Mouse (Mus musculus): ENCODE results near the gene Hesx1. TPM values are rescaled to one million over a fixed set of nuclear protein-coding genes. Genes with fewer than 3 reads are reported as not detected.

The Hesx1 gene
- polyA plus RNA-seq, 1 experiment from 2014 or later: 1.3 TPM

- Histone ChIP-seq H3K4me3 (no peak overlapping the region), H3K27ac (no peak overlapping the region), H3K36me3 (replicated peaks) (no peaks in the 10 kb centered on the region), H3K27me3 (ENCODE audit: poor library complexity, severe bottlenecking) (peaks cover 7% of the 10 kb centered on the region), H3K9me3 (peaks cover 12% of the 10 kb centered on the region), H3K4me1 (peaks cover 14% of the 10 kb centered on the region)
- no peak for DNase-seq (ENCODE audit: extremely low spot score, low spot score)
- 74% methylated on average over 5 of the region's 5 CpGs for WGBS
Measured at GRCm38 (mm10) chr14:26981494-26982149, 12.6 kb upstream of the Hesx1 start.

GRCm38 (mm10) chr14:26982150-26982530, 12.1 kb upstream of the Hesx1 start:
- 80% methylated on average over 5 of the region's 5 CpGs for WGBS
- H3K27me3 ChIP-seq (ENCODE audit: poor library complexity, severe bottlenecking): peaks cover 2% of the 10 kb centered on the region; the same call in 1 of the 2 replicates
- DNase-seq (ENCODE audit: extremely low spot score, low spot score): no peak

GRCm38 (mm10) chr14:26988694-26989093, 5.5 kb upstream of the Hesx1 start:
- Histone ChIP-seq H3K4me1 (peaks cover 7% of the 10 kb centered on the region), H3K27ac (no peak overlapping the region), H3K9me3 (no peaks in the 10 kb centered on the region), H3K4me3 (no peak overlapping the region), H3K27me3 (ENCODE audit: poor library complexity, severe bottlenecking) (peaks cover 14% of the 10 kb centered on the region), H3K36me3 (replicated peaks) (no peaks in the 10 kb centered on the region)
- 86% methylated on average over 2 of the region's 2 CpGs for WGBS
- DNase-seq (ENCODE audit: extremely low spot score, low spot score): no peak

More at GRCm38 (mm10) chr14:26982150-26982530, 12.1 kb upstream of the Hesx1 start:
- Histone ChIP-seq H3K27ac (no peak overlapping the region), H3K4me3 (no peak overlapping the region), H3K4me1 (peaks cover 10% of the 10 kb centered on the region), H3K9me3 (peaks cover 12% of the 10 kb centered on the region), H3K36me3 (replicated peaks) (no peaks in the 10 kb centered on the region)

- WGBS: 69% methylated on average over 18 of the region's 18 CpGs
Measured at GRCm38 (mm10) chr14:26991622-26992021, 2.6 kb upstream of the Hesx1 start.

DNA sequence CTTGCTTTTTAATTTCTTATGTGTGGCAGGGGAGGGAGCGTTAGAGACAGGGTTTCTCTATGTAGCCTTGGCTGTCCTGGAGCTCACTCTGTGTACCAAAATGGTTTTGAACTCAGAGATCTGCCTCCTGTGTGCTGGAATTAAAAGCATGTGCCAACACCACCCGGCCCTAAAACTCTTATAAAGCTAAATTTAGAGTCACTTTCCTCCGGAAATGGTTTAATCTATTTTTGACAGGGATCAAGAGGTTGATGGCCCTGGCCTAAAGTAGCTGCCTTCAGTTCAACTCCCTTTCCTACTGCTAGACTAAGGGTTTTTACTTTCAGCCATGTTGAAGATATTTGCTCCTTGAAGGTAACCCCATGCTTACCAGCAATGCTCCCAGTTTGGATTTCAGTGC, 789 bp upstream of the Hesx1 start:
- Histone ChIP-seq H3K27me3 (ENCODE audit: poor library complexity, severe bottlenecking) (peaks cover 44% of the 10 kb centered on the region), H3K4me1 (peaks cover 17% of the 10 kb centered on the region), H3K9me3 (no peaks in the 10 kb centered on the region), H3K27ac (0 out of 2 replicates have a peak overlapping the region, but pooled peaks have one; percentile 11), H3K36me3 (replicated peaks) (no peaks in the 10 kb centered on the region), H3K4me3 (no peak overlapping the region)
- DNase-seq (ENCODE audit: extremely low spot score, low spot score): no peak
- 69% methylated on average over 3 of the region's 3 CpGs for WGBS

More at GRCm38 (mm10) chr14:26991622-26992021, 2.6 kb upstream of the Hesx1 start:
- Histone ChIP-seq H3K27me3 (ENCODE audit: poor library complexity, severe bottlenecking) (peaks cover 29% of the 10 kb centered on the region), H3K9me3 (no peaks in the 10 kb centered on the region), H3K4me3 (no peak overlapping the region), H3K27ac (no peak overlapping the region), H3K36me3 (replicated peaks) (no peaks in the 10 kb centered on the region), H3K4me1 (peaks cover 17% of the 10 kb centered on the region)
- DNase-seq (ENCODE audit: extremely low spot score, low spot score): no peak

DNA sequence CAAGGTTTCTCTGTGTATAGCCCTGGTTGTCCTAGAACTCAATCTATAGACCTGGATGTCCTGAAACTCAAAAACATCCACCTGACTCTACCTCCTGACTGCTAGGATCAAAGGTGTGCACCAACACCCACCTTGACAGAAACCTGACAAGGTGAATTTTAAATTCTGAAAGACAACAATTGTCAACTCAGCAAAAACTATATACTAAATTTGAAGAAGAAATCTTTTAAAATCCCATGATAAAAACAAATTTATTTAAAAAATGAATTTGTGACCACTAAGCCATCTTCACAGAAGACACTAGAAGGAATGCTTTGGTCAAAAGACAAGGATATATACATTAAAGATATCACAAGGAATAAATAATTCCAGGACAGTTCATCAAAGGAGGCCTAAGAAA, 2.0 kb downstream of the Hesx1 start:
- Histone ChIP-seq H3K27me3 (ENCODE audit: poor library complexity, severe bottlenecking) (peaks cover 72% of the 10 kb centered on the region), H3K4me1 (peaks cover 26% of the 10 kb centered on the region), H3K36me3 (replicated peaks) (no peaks in the 10 kb centered on the region), H3K9me3 (no peaks in the 10 kb centered on the region), H3K27ac (no peak overlapping the region), H3K4me3 (no peak overlapping the region)
- no peak for DNase-seq (ENCODE audit: extremely low spot score, low spot score)

- DNase-seq (ENCODE audit: extremely low spot score, low spot score): no peak
- 2% methylated on average over 11 of the region's 11 CpGs for WGBS
- Histone ChIP-seq H3K27ac (no peak overlapping the region), H3K9me3 (no peaks in the 10 kb centered on the region), H3K36me3 (replicated peaks) (no peaks in the 10 kb centered on the region), H3K27me3 (ENCODE audit: poor library complexity, severe bottlenecking) (peaks cover 90% of the 10 kb centered on the region), H3K4me3 (peak overlapping the region; percentile 23), H3K4me1 (peaks cover 9% of the 10 kb centered on the region)
Measured at GRCm38 (mm10) chr14:27000386-27000785, 6.2 kb downstream of the Hesx1 start.

DNA sequence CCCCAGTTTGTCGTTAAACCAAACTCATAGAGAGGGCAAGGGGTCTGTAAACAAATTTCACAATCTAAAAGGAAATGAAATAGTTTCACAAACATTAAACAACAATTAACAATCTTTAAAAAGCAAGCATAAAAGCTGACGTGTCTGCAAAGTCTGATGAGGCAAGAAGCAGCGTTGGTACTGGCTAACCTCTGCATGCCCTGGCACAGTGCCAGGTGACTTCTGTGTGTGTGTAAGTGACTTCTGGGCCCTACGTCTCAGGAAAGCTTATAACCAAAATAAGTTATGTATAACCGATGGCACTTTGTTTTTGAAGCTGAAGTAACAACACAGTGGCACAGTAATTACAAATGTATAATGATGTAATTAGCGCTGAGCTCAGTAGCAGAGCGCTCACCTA, 10.7 kb downstream of the Hesx1 start:
- Histone ChIP-seq H3K36me3 (replicated peaks) (no peaks in the 10 kb centered on the region), H3K27me3 (ENCODE audit: poor library complexity, severe bottlenecking) (peaks cover 89% of the 10 kb centered on the region), H3K27ac (no peak overlapping the region), H3K4me3 (no peak overlapping the region), H3K9me3 (no peaks in the 10 kb centered on the region), H3K4me1 (peaks cover 20% of the 10 kb centered on the region)
- no peak for DNase-seq (ENCODE audit: extremely low spot score, low spot score)
- 83% methylated on average over 7 of the region's 7 CpGs for WGBS

GRCm38 (mm10) chr14:27005937-27006336, 11.7 kb downstream of the Hesx1 start:
- no peaks in the 10 kb centered on the region for H3K36me3 ChIP-seq (replicated peaks)
- peaks cover 12% of the 10 kb centered on the region for H3K4me1 ChIP-seq
- H3K27me3 ChIP-seq (ENCODE audit: poor library complexity, severe bottlenecking): peaks cover 81% of the 10 kb centered on the region
- no peak overlapping the region for H3K4me3 ChIP-seq
- H3K27ac ChIP-seq: no peak overlapping the region
- WGBS: 7% methylated on average over 6 of the region's 6 CpGs
- no peaks in the 10 kb centered on the region for H3K9me3 ChIP-seq
- peak; percentile 21 for DNase-seq (ENCODE audit: extremely low spot score, low spot score)

DNA sequence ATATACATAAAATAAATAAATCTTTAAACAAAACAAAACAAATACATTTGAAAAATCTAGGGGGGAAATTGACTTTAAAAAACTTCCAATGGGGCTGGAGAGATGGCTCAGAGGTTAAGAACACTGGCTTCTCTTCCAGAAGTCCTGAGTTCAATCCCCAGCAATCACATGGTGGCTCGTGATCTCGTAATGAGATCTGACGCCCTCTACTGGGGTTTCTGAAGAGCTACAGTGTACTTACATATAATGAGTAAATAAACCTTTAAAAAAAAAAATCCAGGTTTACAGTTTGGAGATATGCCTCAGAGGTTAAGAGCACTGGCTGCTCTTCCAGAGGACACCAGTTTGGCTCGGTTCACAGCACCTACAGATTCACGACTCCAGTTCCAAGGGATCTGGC, 17.3 kb downstream of the Hesx1 start:
- H3K9me3 ChIP-seq: no peaks in the 10 kb centered on the region
- H3K27me3 ChIP-seq (ENCODE audit: poor library complexity, severe bottlenecking): peaks cover 31% of the 10 kb centered on the region
- no peaks in the 10 kb centered on the region for H3K36me3 ChIP-seq (replicated peaks)
- H3K4me3 ChIP-seq: no peak overlapping the region
- peaks cover 1% of the 10 kb centered on the region for H3K4me1 ChIP-seq
- no peak for DNase-seq (ENCODE audit: extremely low spot score, low spot score)
- 81% methylated on average over 5 of the region's 5 CpGs for WGBS
- H3K27ac ChIP-seq: no peak overlapping the region

- no peak overlapping the region for H3K4me3 ChIP-seq
- WGBS: 83% methylated on average over 4 of the region's 4 CpGs
- no peak for DNase-seq (ENCODE audit: extremely low spot score, low spot score)
- peaks cover 14% of the 10 kb centered on the region for H3K27me3 ChIP-seq (ENCODE audit: poor library complexity, severe bottlenecking)
- H3K27ac ChIP-seq: no peak overlapping the region
- H3K9me3 ChIP-seq: no peaks in the 10 kb centered on the region
- no peaks in the 10 kb centered on the region for H3K36me3 ChIP-seq (replicated peaks)
- H3K4me1 ChIP-seq: no peaks in the 10 kb centered on the region
Measured at GRCm38 (mm10) chr14:27013658-27014057, 19.4 kb downstream of the Hesx1 start.

- no peak for DNase-seq (ENCODE audit: extremely low spot score, low spot score)
- Histone ChIP-seq H3K4me1 (peaks cover 5% of the 10 kb centered on the region), H3K9me3 (no peaks in the 10 kb centered on the region), H3K27ac (no peak overlapping the region), H3K36me3 (replicated peaks) (no peaks in the 10 kb centered on the region), H3K27me3 (ENCODE audit: poor library complexity, severe bottlenecking) (no peaks in the 10 kb centered on the region), H3K4me3 (no peak overlapping the region)
- WGBS: 96% methylated on average over 2 of the region's 2 CpGs
Measured at GRCm38 (mm10) chr14:27017936-27018335, 23.7 kb downstream of the Hesx1 start.

GRCm38 (mm10) chr14:27019850-27020249, 25.6 kb downstream of the Hesx1 start:
- H3K4me3 ChIP-seq: no peak overlapping the region
- H3K36me3 ChIP-seq (replicated peaks): no peaks in the 10 kb centered on the region
- DNase-seq (ENCODE audit: extremely low spot score, low spot score): no peak
- no peaks in the 10 kb centered on the region for H3K27me3 ChIP-seq (ENCODE audit: poor library complexity, severe bottlenecking)
- WGBS: 94% methylated on average over 14 of the region's 14 CpGs
- peaks cover 5% of the 10 kb centered on the region for H3K4me1 ChIP-seq
- no peaks in the 10 kb centered on the region for H3K9me3 ChIP-seq
- H3K27ac ChIP-seq: no peak overlapping the region

- H3K4me1 ChIP-seq: peaks cover 8% of the 10 kb centered on the region
- no peaks in the 10 kb centered on the region for H3K9me3 ChIP-seq
- no peaks in the 10 kb centered on the region for H3K36me3 ChIP-seq (replicated peaks)
- 47% methylated on average over 11 of the region's 11 CpGs for WGBS
- DNase-seq (ENCODE audit: extremely low spot score, low spot score): peak; percentile 67
- no peak overlapping the region for H3K4me3 ChIP-seq
- H3K27me3 ChIP-seq (ENCODE audit: poor library complexity, severe bottlenecking): no peaks in the 10 kb centered on the region
- no peak overlapping the region for H3K27ac ChIP-seq
Measured at GRCm38 (mm10) chr14:27022876-27023275, 28.7 kb downstream of the Hesx1 start.
